Mouse (Mus musculus) adrenal gland, postnatal 36 days (tissue): ENCODE measurements at regions not wholly inside any gene's neighbourhood (a gene's known extent, or its start where the extent isn't known, plus 50 kb on each side); places are given as distances from the start of the nearest gene placed in this dataset.
"Not testable (repeated sequence)": the region's sequence is repeated elsewhere in the genome, so short reads cannot be mapped to it uniquely, and the experiment has no call there.

Experiments
- DNase-seq, 2 experiments: peaks; one replicate each; pipeline ENCODE4 v3.0.0; 2021; ENCODE audit warnings: mixed read lengths in 1 of 2

DNA sequence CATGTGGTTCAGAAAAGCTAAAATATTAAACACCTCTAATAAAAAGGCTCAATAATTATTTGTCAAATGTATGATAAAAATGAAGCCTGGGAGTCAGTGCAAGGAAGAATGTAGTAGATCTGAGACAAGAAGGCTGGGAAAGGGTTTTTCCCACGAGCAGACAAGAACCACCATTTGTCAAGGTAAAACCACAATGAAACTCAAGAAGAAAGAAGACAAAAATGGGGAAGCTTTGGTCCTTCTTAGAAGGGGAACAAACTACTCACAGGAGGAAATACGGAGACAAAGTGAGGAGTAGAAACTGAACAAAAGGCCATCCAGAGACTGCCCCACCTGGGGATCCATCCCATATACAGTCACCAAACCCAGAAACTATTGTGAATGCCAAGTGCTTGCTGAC, 420.0 kb downstream of the Hs3st1 start:
- DNase-seq: no peak

- DNase-seq: no peak
Measured at GRCm38 (mm10) chr5:39334241-39334640, 421.0 kb downstream of the Hs3st1 start.

GRCm38 (mm10) chr5:39325399-39325798, 429.9 kb downstream of the Hs3st1 start:
- no peak for DNase-seq

GRCm38 (mm10) chr5:39316478-39316877, 438.8 kb downstream of the Hs3st1 start:
- DNase-seq: no peak

DNA sequence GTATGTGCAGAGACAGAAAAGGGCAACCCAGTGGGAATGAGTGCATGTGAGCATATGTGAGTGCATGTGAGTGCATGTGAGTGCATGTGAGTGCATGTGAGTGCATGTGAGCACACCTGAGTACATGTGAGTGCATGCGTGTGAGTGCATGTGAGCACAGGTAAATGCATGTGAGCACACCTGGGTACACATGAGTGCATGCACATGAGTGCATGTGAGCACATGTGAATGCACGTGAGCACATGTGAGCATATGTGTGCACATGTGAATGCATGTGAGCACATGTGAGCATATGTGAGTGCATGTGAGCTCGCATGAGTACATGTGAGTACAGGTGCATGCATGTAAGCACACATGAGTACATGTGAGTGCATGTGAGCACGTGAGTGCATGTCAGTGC, 434.6 kb upstream of the Clnk start:
- DNase-seq: no peak

GRCm38 (mm10) chr5:39305794-39306193, 429.2 kb upstream of the Clnk start:
- DNase-seq: peak; percentile 2 to 16

DNA sequence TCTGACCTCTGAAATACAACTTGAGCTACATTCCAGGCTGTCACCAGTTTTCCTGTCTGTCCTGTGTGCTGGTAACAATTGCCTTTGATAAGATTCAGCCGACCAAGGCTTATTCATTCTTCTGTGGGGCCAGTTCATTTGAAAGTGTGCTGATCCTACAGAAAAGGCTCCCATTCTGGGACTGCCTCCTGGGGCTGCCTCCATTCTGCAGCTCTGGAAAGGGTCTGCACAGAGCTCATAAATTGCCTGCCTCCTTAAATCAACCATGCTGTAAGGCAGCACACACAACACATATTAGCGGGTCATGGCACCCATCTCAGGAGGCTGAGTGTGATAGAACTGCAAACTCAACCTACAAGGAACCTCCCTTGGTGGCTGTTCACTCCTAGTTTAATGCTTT, 416.2 kb upstream of the Clnk start:
- DNase-seq: no peak

GRCm38 (mm10) chr5:39281021-39281420, 404.4 kb upstream of the Clnk start:
- DNase-seq: peak; percentile 15 to 26

GRCm38 (mm10) chr5:39273710-39274385, 397.2 kb upstream of the Clnk start:
- no peak for DNase-seq

- DNase-seq: no peak
Measured at GRCm38 (mm10) chr5:39267106-39267505, 390.5 kb upstream of the Clnk start.

DNA sequence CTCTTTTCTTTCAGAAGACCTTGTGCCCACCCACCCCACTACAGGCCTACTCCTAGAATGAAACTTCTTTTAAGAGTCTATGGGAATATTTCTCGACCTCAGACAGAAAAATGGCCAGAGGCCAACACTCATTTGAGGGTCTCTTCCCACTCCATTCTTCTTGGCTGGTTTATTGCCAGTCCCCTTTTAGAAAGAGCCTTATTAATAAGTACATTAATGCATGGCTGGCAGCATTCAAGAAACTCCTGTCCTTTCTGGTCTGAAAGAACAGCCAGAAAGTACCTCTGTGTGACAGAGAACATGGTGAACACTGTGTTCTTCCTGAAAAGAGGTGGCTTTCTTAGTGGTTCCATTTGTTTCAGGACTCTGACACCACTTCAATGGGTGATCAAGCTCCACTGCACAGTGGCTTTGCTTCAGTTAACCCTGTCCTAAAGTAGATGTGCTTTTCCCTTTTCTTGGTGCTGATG, 384.1 kb upstream of the Clnk start:
- DNase-seq: no peak

DNA sequence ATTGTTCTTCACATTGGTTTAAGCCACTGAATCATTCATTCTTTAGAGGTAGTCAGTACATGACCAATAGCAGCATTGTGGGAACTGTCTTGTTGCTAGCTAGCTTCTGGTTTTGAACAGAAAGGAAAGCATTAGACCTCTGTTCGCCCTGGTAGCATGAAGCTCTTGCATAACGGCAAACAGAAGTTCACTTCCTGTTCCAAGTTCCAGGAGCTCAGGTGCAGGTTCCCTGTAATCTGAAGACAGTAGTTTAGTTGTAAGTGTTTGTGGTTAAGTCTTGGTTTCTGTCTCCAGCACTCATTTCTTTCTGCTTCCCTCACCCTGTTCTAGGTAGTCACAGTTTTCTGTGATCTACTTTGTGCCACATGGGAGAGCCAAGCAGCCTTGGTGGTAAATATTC, 381.1 kb upstream of the Clnk start:
- no peak for DNase-seq

DNA sequence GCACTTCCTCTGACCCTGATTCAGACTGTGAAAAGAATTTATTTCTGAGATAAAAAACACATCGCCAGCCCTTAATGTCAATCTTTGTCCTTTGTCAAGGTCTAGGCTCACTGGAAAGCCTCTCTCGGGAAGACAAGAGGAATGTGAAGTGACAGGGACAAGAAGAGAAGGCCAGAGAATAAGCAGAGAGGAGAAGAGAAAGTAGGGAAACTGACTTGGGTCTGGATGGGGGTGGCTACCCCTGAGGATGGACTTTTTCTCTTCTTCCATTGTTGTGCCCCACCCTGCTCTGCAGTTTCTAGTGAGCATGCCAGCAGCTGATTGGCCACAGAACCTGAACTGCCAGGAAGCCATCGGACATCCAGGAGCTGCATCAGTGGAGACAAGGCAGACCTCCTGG, 375.6 kb upstream of the Clnk start:
- DNase-seq: peak; percentile 7 to 26

- no peak for DNase-seq
Measured at GRCm38 (mm10) chr5:39251021-39251420, 374.4 kb upstream of the Clnk start.

GRCm38 (mm10) chr5:39219698-39220097, 343.1 kb upstream of the Clnk start:
- no peak for DNase-seq

GRCm38 (mm10) chr5:39216326-39216725, 339.7 kb upstream of the Clnk start:
- no peak for DNase-seq

- peak in 1 of 2 experiments; percentile 4 for DNase-seq
Measured at GRCm38 (mm10) chr5:39215016-39215415, 338.4 kb upstream of the Clnk start.

GRCm38 (mm10) chr5:39212550-39212949, 335.9 kb upstream of the Clnk start:
- no peak for DNase-seq

DNA sequence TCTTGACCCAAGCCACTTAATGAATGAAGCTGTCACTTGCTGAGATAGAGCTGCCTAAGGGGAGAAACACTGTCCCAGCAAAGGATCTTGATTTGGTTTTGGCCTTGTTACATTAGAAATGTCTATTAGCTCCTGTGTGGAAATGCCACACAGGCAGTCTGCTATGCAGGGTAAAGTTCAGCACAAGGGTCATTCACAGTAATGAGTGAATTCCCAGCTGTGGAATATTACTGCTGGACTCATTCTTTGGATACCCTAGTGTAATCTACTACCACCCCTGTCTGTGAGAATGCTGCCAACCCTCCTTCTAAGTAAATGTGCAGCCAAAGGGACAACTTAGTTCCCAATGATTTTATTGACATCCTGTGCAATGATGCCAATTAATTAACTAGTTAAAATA, 322.2 kb upstream of the Clnk start:
- DNase-seq: no peak

DNA sequence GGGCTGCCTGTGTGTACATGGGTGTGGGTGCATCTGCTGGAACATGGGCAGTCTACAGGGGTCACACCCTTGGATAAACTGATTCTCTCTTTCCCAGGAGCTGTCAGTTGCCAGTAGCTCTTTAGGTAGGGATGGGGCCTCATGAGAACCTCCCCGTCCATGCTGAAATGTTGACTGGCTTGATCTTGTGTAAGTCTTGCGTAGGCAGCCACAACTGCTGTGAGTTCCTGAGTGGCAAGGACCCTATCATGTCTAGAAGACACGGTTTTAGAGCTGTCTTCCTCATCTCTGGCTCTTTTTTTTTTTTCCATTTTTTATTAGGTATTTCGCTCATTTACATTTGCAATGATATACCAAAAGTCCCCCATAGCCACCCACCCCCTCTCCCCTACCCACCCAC, 314.5 kb upstream of the Clnk start:
- DNase-seq: not testable (repeated sequence)

GRCm38 (mm10) chr5:39181616-39182402, 305.2 kb upstream of the Clnk start:
- DNase-seq: no peak

- no peak for DNase-seq
Measured at GRCm38 (mm10) chr5:39181028-39181427, 304.4 kb upstream of the Clnk start.

- DNase-seq: no peak
Measured at GRCm38 (mm10) chr5:39177891-39178290, 301.3 kb upstream of the Clnk start.

DNA sequence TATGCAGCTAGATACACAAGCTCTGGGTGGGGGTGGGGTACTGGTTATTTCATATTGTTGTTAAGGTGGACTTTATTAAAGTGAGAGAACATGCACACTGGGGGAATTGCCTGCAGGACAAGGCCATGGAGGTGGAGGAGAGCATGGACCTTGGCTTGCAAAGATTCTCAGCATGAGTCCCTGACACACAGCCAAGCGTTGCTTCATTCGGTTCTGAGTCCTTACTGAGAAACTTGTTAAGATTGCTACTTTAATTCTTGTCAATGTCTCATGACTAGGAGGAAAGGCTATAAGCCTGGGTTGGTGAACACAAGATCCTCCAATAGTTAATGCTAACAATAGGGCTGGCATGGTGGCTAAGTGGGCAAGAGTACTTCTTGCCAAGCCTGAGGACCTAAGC, 300.3 kb upstream of the Clnk start:
- DNase-seq: peak; percentile 39 to 66
